Mouse (Mus musculus): Measurements from ENCODE around the gene Thada. TPM values are rescaled to one million over a fixed set of nuclear protein-coding genes. Genes with fewer than 3 reads are reported as not detected.
A peak's percentile ranks its signal among the peaks of the same experiment; 100 is the strongest.

The Thada gene
- polyA plus RNA-seq, 1 experiment from 2014 or later = 2.3 TPM

GRCm38 (mm10) chr17:84156748-84157742 lies 309.0 kb downstream of the Thada start:
- peak; percentile 80 for ATAC-seq
- Histone ChIP-seq H3K4me2 (replicated peaks; ENCODE audit: low read depth, low read length) (no peak overlapping the region), H3K27me3 (replicated peaks; ENCODE audit: insufficient read depth, low read length) (0 out of 2 replicates have a peak, but pooled peaks cover 3% of the 10 kb centered on the region), H3K4me1 (ENCODE audit: insufficient read depth, low read depth, low read length) (peaks cover 11% of the 10 kb centered on the region), H3K36me3 (ENCODE audit: insufficient read depth, low read length) (no peaks in the 10 kb centered on the region), H3K4me3 (ENCODE audit: low read depth, low read length) (no peak overlapping the region), H3K9me3 (ENCODE audit: low read length) (no peaks in the 10 kb centered on the region), H3K9ac (replicated peaks; ENCODE audit: low read depth) (no peak overlapping the region), H3K27ac (ENCODE audit: low read length) (peak overlapping the region; percentile 34)
- TF ChIP-seq EP300 (IDR thresholded peaks at IDR 0.05) (no peak), CTCF (IDR thresholded peaks at IDR 0.05) (no peak)
- 42% methylated on average over 19 of the region's 19 CpGs for WGBS
- peak; percentile 63 for DNase-seq (ENCODE audit: low spot score)

GRCm38 (mm10) chr17:84156227-84156573 lies 309.8 kb downstream of the Thada start:
- 45% methylated on average over 13 of the region's 13 CpGs for WGBS
- H3K36me3 ChIP-seq (ENCODE audit: insufficient read depth, low read length) = no peaks in the 10 kb centered on the region
- no peak for ATAC-seq

GRCm38 (mm10) chr17:84155516-84156226 lies 310.3 kb downstream of the Thada start:
- Histone ChIP-seq H3K36me3 (ENCODE audit: insufficient read depth, low read length) (no peaks in the 10 kb centered on the region), H3K9ac (replicated peaks; ENCODE audit: low read depth) (no peak overlapping the region), H3K4me3 (ENCODE audit: low read depth, low read length) (no peak overlapping the region), H3K4me1 (ENCODE audit: insufficient read depth, low read depth, low read length) (no peaks in the 10 kb centered on the region; the same call in 1 of the 2 replicates), H3K9me3 (ENCODE audit: low read length) (no peaks in the 10 kb centered on the region), H3K27ac (ENCODE audit: low read length) (no peak overlapping the region), H3K27me3 (replicated peaks; ENCODE audit: insufficient read depth, low read length) (0 out of 2 replicates have a peak, but pooled peaks cover 3% of the 10 kb centered on the region), H3K4me2 (replicated peaks; ENCODE audit: low read depth, low read length) (no peak overlapping the region)
- 73% methylated on average over 8 of the region's 8 CpGs for WGBS
- TF ChIP-seq CTCF (IDR thresholded peaks at IDR 0.05) = no peak
- TF ChIP-seq EP300 (IDR thresholded peaks at IDR 0.05) = no peak
- DNase-seq (ENCODE audit: low spot score) (no peak), ATAC-seq (no peak)

More at GRCm38 (mm10) chr17:84156227-84156573, 309.8 kb downstream of the Thada start:
- peaks cover 2% of the 10 kb centered on the region; the same call in 1 of the 2 replicates for H3K4me1 ChIP-seq (ENCODE audit: insufficient read depth, low read depth, low read length)
- no peak overlapping the region for H3K9ac ChIP-seq (replicated peaks; ENCODE audit: low read depth)
- 0 out of 2 replicates have a peak, but pooled peaks cover 3% of the 10 kb centered on the region for H3K27me3 ChIP-seq (replicated peaks; ENCODE audit: insufficient read depth, low read length)
- H3K27ac ChIP-seq (ENCODE audit: low read length) = no peak overlapping the region
- no peak for DNase-seq (ENCODE audit: low spot score)
- TF ChIP-seq CTCF (IDR thresholded peaks at IDR 0.05) (no peak), EP300 (IDR thresholded peaks at IDR 0.05) (no peak)
- no peaks in the 10 kb centered on the region for H3K9me3 ChIP-seq (ENCODE audit: low read length)
- H3K4me2 ChIP-seq (replicated peaks; ENCODE audit: low read depth, low read length) = no peak overlapping the region
- no peak overlapping the region for H3K4me3 ChIP-seq (ENCODE audit: low read depth, low read length)

GRCm38 (mm10) chr17:84155029-84155338 lies 311.0 kb downstream of the Thada start:
- no peak overlapping the region for H3K27ac ChIP-seq (ENCODE audit: low read length)
- H3K27me3 ChIP-seq (replicated peaks; ENCODE audit: insufficient read depth, low read length) = 0 out of 2 replicates have a peak, but pooled peaks cover 3% of the 10 kb centered on the region
- H3K36me3 ChIP-seq (ENCODE audit: insufficient read depth, low read length) = no peaks in the 10 kb centered on the region
- H3K4me2 ChIP-seq (replicated peaks; ENCODE audit: low read depth, low read length) = no peak overlapping the region
- H3K4me1 ChIP-seq (ENCODE audit: insufficient read depth, low read depth, low read length) = no peaks in the 10 kb centered on the region; the same call in 1 of the 2 replicates
- H3K9ac ChIP-seq (replicated peaks; ENCODE audit: low read depth) = no peak overlapping the region
- TF ChIP-seq CTCF (IDR thresholded peaks at IDR 0.05) (no peak), EP300 (IDR thresholded peaks at IDR 0.05) (no peak)
- ATAC-seq (no peak), DNase-seq (ENCODE audit: low spot score) (no peak)
- 86% methylated on average over 6 of the region's 6 CpGs for whole genome bisulfite sequencing
- no peaks in the 10 kb centered on the region for H3K9me3 ChIP-seq (ENCODE audit: low read length)
- H3K4me3 ChIP-seq (ENCODE audit: low read depth, low read length) = no peak overlapping the region

- DNase-seq (ENCODE audit: low spot score) (no peak), ATAC-seq (no peak)
- Histone ChIP-seq H3K9ac (replicated peaks; ENCODE audit: low read depth) (no peak overlapping the region), H3K4me2 (replicated peaks; ENCODE audit: low read depth, low read length) (no peak overlapping the region), H3K4me3 (ENCODE audit: low read depth, low read length) (no peak overlapping the region), H3K36me3 (ENCODE audit: insufficient read depth, low read length) (no peaks in the 10 kb centered on the region), H3K27ac (ENCODE audit: low read length) (no peak overlapping the region), H3K9me3 (ENCODE audit: low read length) (no peaks in the 10 kb centered on the region), H3K4me1 (ENCODE audit: insufficient read depth, low read depth, low read length) (no peaks in the 10 kb centered on the region; the same call in 1 of the 2 replicates), H3K27me3 (replicated peaks; ENCODE audit: insufficient read depth, low read length) (0 out of 2 replicates have a peak, but pooled peaks cover 3% of the 10 kb centered on the region)
- 80% methylated on average over 11 of the region's 11 CpGs for WGBS
- TF ChIP-seq CTCF (IDR thresholded peaks at IDR 0.05) (no peak), EP300 (IDR thresholded peaks at IDR 0.05) (no peak)
Measured at GRCm38 (mm10) chr17:84154302-84155028, 311.5 kb downstream of the Thada start.
